Mouse (Mus musculus) megakaryocyte, embryonic 14.5 days (primary cell): ENCODE measurements around the gene Erfe.

Experiments
- FLI1 ChIP-seq: IDR thresholded peaks from 2 replicates; pipeline ENCODE4 v1.6.1; 2012; ENCODE audit warnings: low read length, inconsistent platforms, mixed read lengths
- GATA1 ChIP-seq: IDR thresholded peaks from 3 replicates; pipeline ENCODE4 v1.6.1; 2012; ENCODE audit warnings: mixed read lengths, low read length, inconsistent platforms, borderline replicate concordance

DNA sequence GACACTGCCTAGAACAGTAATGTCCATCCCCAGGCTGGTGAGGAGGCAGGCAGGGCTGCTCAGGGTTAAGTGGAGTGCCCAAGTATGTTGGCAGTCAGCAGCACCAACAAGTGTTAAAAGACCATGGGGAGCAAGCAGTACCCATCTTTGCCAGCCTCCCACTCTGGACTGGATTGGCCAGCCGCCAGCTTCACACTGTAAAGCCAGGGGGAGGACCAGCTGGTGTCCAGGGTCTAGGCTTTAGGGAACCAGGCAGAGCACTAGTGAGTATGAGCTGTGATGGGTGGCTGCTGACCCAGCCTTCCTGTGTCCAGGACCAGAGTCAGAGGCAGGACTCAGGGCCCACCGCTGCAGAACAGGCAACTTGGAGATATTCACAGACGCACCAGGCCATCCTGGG lies 22.2 kb upstream of the Erfe start:
- no peak for TF ChIP-seq GATA1
- TF ChIP-seq FLI1: no peak
